Mouse (Mus musculus): Measurements from ENCODE around the gene Kmo.

DNA sequence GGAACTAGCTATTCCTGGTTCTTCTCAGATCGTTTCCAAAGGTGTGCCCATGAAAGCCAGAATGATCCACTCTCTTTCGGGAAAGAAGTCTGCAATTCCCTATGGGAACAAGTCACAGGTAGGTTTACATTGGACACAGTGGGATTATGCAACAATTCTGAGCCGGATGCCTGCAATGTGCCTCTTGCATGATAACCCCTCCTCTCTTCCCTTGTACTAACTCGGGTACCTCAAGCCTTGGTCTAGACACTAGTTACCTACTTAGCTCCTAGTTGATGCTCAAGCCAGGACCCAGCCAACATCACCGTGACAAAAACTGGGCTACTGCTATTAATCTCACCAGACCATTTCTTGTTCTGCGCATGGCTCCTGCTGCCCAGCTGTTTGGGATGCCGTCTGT, 18.9 kb downstream of the Kmo start:
- no peak for TF ChIP-seq POLR2A (IDR thresholded peaks at IDR 0.05; ENCODE audit: extremely low read depth, insufficient read depth, low read length)
- TF ChIP-seq CTCF (IDR thresholded peaks at IDR 0.05; ENCODE audit: extremely low read depth, insufficient read depth, low read length): no peak
